Mouse (Mus musculus): ENCODE measurements around the gene Calhm1. TPM values are rescaled to one million over a fixed set of nuclear protein-coding genes. Genes with fewer than 3 reads are reported as not detected.

The Calhm1 gene
- total and polyA plus RNA-seq, 2 experiments from 2014 or later: not detected

GRCm38 (mm10) chr19:47179272-47179809, 35.3 kb upstream of the Calhm1 start:
- Histone ChIP-seq H3K36me3 (ENCODE audit: insufficient read depth) (no peaks in the 10 kb centered on the region), H3K9me3 (ENCODE audit: low read length) (no peaks in the 10 kb centered on the region), H3K9ac (peak overlapping the region; percentile 64), H3K27ac (ENCODE audit: low read depth, low read length) (peak overlapping the region; percentile 83), H3K4me1 (ENCODE audit: insufficient read depth) (peaks cover 2% of the 10 kb centered on the region; the same call in 1 of the 2 replicates), H3K4me3 (ENCODE audit: low read depth, low read length) (peak overlapping the region; percentile 75), H3K4me2 (ENCODE audit: low read depth) (peak overlapping the region; percentile 88), H3K27me3 (ENCODE audit: insufficient read depth, low read length) (no peaks in the 10 kb centered on the region; the same call in 1 of the 2 replicates)
- TF ChIP-seq CTCF (IDR thresholded peaks at IDR 0.05; ENCODE audit: low read depth): 0 out of 2 replicates have a peak, but pooled peaks have one; percentile 4
- DNase-seq (peak; percentile 43), ATAC-seq (peak; percentile 53)
- WGBS: 1% methylated on average over 42 of the region's 42 CpGs

GRCm38 (mm10) chr19:47178431-47179271, 34.6 kb upstream of the Calhm1 start, which contains the start of gene Neurl1a:
Neurl1a (plus strand) TSS chr19:47178820.
- DNase-seq (peak; percentile 84), ATAC-seq (peak; percentile 83)
- no peaks in the 10 kb centered on the region; the same call in 1 of the 2 replicates for H3K27me3 ChIP-seq (ENCODE audit: insufficient read depth, low read length)
- H3K4me3 ChIP-seq (ENCODE audit: low read depth, low read length): peak within 1 kb of the TSS; percentile 75
- 2% methylated on average over 85 of the region's 98 CpGs for WGBS
- no peaks in the 10 kb centered on the region for H3K9me3 ChIP-seq (ENCODE audit: low read length)
- H3K27ac ChIP-seq (ENCODE audit: low read depth, low read length): peak within 1 kb of the TSS; percentile 83
- peak within 1 kb of the TSS; percentile 64 for H3K9ac ChIP-seq
- H3K4me2 ChIP-seq (ENCODE audit: low read depth): peak within 1 kb of the TSS; percentile 88
- H3K36me3 ChIP-seq (ENCODE audit: insufficient read depth): no peaks in the 10 kb centered on the region
- peaks cover 2% of the 10 kb centered on the region; the same call in 1 of the 2 replicates for H3K4me1 ChIP-seq (ENCODE audit: insufficient read depth)
- no peak for TF ChIP-seq CTCF (IDR thresholded peaks at IDR 0.05; ENCODE audit: low read depth)

- H3K4me3 ChIP-seq (ENCODE audit: low read depth, low read length): peak overlapping the region; percentile 75
- 0 out of 2 replicates have a peak overlapping the region, but pooled peaks have one; percentile 83 for H3K27ac ChIP-seq (ENCODE audit: low read depth, low read length)
- WGBS: 22% methylated on average over 10 of the region's 10 CpGs
- H3K36me3 ChIP-seq (ENCODE audit: insufficient read depth): no peaks in the 10 kb centered on the region
- no peaks in the 10 kb centered on the region for H3K9me3 ChIP-seq (ENCODE audit: low read length)
- peak overlapping the region; percentile 88 for H3K4me2 ChIP-seq (ENCODE audit: low read depth)
- peaks cover 2% of the 10 kb centered on the region; the same call in 1 of the 2 replicates for H3K4me1 ChIP-seq (ENCODE audit: insufficient read depth)
- H3K27me3 ChIP-seq (ENCODE audit: insufficient read depth, low read length): no peaks in the 10 kb centered on the region; the same call in 1 of the 2 replicates
- H3K9ac ChIP-seq: no peak overlapping the region
- TF ChIP-seq CTCF (IDR thresholded peaks at IDR 0.05; ENCODE audit: low read depth): peak; percentile 69
- ATAC-seq (peak; percentile 48; the same call in 1 of the 2 replicates), DNase-seq (peak; percentile 55)
These were observed 33.9 kb upstream of the Calhm1 start for GRCm38 (mm10) chr19:47178001-47178400.

GRCm38 (mm10) chr19:47176916-47177505, 33.0 kb upstream of the Calhm1 start:
- H3K9me3 ChIP-seq (ENCODE audit: low read length): no peaks in the 10 kb centered on the region
- H3K4me3 ChIP-seq (ENCODE audit: low read depth, low read length): no peak overlapping the region
- H3K4me1 ChIP-seq (ENCODE audit: insufficient read depth): peaks cover 2% of the 10 kb centered on the region; the same call in 1 of the 2 replicates
- 82% methylated on average over 2 of the region's 2 CpGs for WGBS
- DNase-seq (no peak), ATAC-seq (no peak)
- H3K27me3 ChIP-seq (ENCODE audit: insufficient read depth, low read length): no peaks in the 10 kb centered on the region; the same call in 1 of the 2 replicates
- no peak overlapping the region for H3K4me2 ChIP-seq (ENCODE audit: low read depth)
- no peak overlapping the region for H3K27ac ChIP-seq (ENCODE audit: low read depth, low read length)
- no peak for TF ChIP-seq CTCF (IDR thresholded peaks at IDR 0.05; ENCODE audit: low read depth)
- no peaks in the 10 kb centered on the region for H3K36me3 ChIP-seq (ENCODE audit: insufficient read depth)
- H3K9ac ChIP-seq: no peak overlapping the region

- Histone ChIP-seq H3K9ac (no peak overlapping the region), H3K27me3 (ENCODE audit: insufficient read depth, low read length) (no peaks in the 10 kb centered on the region), H3K27ac (ENCODE audit: low read depth, low read length) (no peak overlapping the region), H3K4me2 (ENCODE audit: low read depth) (no peak overlapping the region), H3K4me1 (ENCODE audit: insufficient read depth) (peaks cover 2% of the 10 kb centered on the region; the same call in 1 of the 2 replicates), H3K4me3 (ENCODE audit: low read depth, low read length) (no peak overlapping the region), H3K9me3 (ENCODE audit: low read length) (no peaks in the 10 kb centered on the region), H3K36me3 (ENCODE audit: insufficient read depth) (no peaks in the 10 kb centered on the region)
- TF ChIP-seq CTCF (IDR thresholded peaks at IDR 0.05; ENCODE audit: low read depth): peak; percentile 29; the same call in 1 of the 2 replicates
- no peak for DNase-seq
- 80% methylated on average over 2 of the region's 2 CpGs for WGBS
- no peak for ATAC-seq
These were observed 31.4 kb upstream of the Calhm1 start for GRCm38 (mm10) chr19:47175472-47175871.

GRCm38 (mm10) chr19:47174515-47174914, 30.5 kb upstream of the Calhm1 start:
- H3K4me2 ChIP-seq (ENCODE audit: low read depth): no peak overlapping the region
- TF ChIP-seq CTCF (IDR thresholded peaks at IDR 0.05; ENCODE audit: low read depth): peak; percentile 61
- H3K9me3 ChIP-seq (ENCODE audit: low read length): no peaks in the 10 kb centered on the region
- no peak for ATAC-seq
- H3K27me3 ChIP-seq (ENCODE audit: insufficient read depth, low read length): no peaks in the 10 kb centered on the region
- no peaks in the 10 kb centered on the region for H3K36me3 ChIP-seq (ENCODE audit: insufficient read depth)
- H3K4me1 ChIP-seq (ENCODE audit: insufficient read depth): peaks cover 2% of the 10 kb centered on the region; the same call in 1 of the 2 replicates
- H3K27ac ChIP-seq (ENCODE audit: low read depth, low read length): no peak overlapping the region
- H3K4me3 ChIP-seq (ENCODE audit: low read depth, low read length): no peak overlapping the region
- 62% methylated on average over 3 of the region's 3 CpGs for WGBS
- DNase-seq: peak; percentile 27
- no peak overlapping the region for H3K9ac ChIP-seq
